Mouse (Mus musculus) kidney, embryonic 15.5 days (tissue): Measurements from ENCODE around the gene 4933407L21Rik. TPM values are rescaled to one million over a fixed set of nuclear protein-coding genes. Genes with fewer than 3 reads are reported as not detected.

Experiments
- ATAC-seq: fragments of 200-750 bp; cut with Nextera tagmentation; replicated peaks from 2 replicates; pipeline ENCODE4 v1.8.0; 2017; ENCODE audit warnings: moderate TSS enrichment; ENCODE audit not compliant: low FRiP score
- H3K27ac ChIP-seq: fragments of 300-500 bp; sonication (generic); 2 replicates; pipeline ENCODE4 v1.5.1; 2015; ENCODE audit warnings: mild to moderate bottlenecking, inconsistent platforms
- H3K27me3 ChIP-seq: fragments of 300-500 bp; sonication (generic); 2 replicates; pipeline ENCODE4 v1.6.1; 2015; ENCODE audit warnings: inconsistent platforms
- H3K36me3 ChIP-seq: fragments of 300-500 bp; sonication (generic); 2 replicates; pipeline ENCODE4 v1.6.1; 2015; ENCODE audit warnings: inconsistent platforms
- H3K4me1 ChIP-seq: fragments of 300-500 bp; sonication (generic); 2 replicates; pipeline ENCODE4 v1.6.1; 2015; ENCODE audit warnings: inconsistent platforms
- H3K4me2 ChIP-seq: fragments of 300-500 bp; sonication (generic); 2 replicates; pipeline ENCODE4 v1.6.1; 2015; ENCODE audit warnings: moderate library complexity, mild to moderate bottlenecking, inconsistent platforms
- H3K4me3 ChIP-seq: fragments of 300-500 bp; sonication (generic); replicated peaks from 2 replicates; pipeline ENCODE4 v1.5.1; 2015; ENCODE audit warnings: mild to moderate bottlenecking, inconsistent platforms
- H3K9ac ChIP-seq: fragments of 300-500 bp; sonication (generic); 2 replicates; pipeline ENCODE4 v1.6.1; 2015; ENCODE audit warnings: mild to moderate bottlenecking, inconsistent platforms
- H3K9me3 ChIP-seq: fragments of 300-500 bp; sonication (generic); replicated peaks from 2 replicates; pipeline ENCODE4 v1.6.1; 2016; ENCODE audit warnings: inconsistent platforms
- WGBS: fragments of 180-500 bp; shearing (Covaris S2); methylation state at CpG from one replicate; pipeline ENCODE4 v1.1.7; 2015; ENCODE audit warnings: mixed read lengths; 5-methylcytosine and 5-hydroxymethylcytosine counted together
- polyA plus RNA-seq: library from polyadenylated mRNA; unstranded; fragments of >200 nt; fragmentation: Nextera tagmentation; extraction: Ambion mirVana; gene quantifications from 2 replicates; pipeline ENCODE4 v1.2.1, GENCODE M21; 2015

Gene 4933407L21Rik
- polyA plus RNA-seq, 1 experiment from 2014 or later: 1.5 TPM

DNA sequence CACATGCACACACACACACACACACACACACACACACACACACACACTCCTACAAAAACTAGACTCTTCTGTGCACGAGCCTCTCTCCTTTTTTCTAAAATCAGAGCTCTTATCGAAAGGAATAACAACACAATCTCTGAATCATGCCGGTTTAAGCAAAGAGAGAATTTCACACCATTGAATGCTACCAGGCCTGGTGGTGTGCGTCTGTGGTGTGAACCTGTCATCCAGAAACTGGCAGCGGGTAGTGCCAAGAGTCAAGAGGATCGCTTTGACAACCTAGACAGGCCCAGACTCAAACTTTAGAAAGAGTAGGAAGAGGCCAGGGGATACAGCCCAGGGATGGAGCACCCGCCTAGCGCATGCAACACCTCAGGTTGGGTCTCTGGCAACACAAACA, 14.0 kb downstream of the 4933407L21Rik start:
- H3K27me3 ChIP-seq: no peaks in the 10 kb centered on the region
- no peaks in the 10 kb centered on the region for H3K36me3 ChIP-seq
- no peak overlapping the region for H3K4me3 ChIP-seq
- H3K4me2 ChIP-seq: no peak overlapping the region
- no peak overlapping the region for H3K9ac ChIP-seq
- H3K27ac ChIP-seq: no peak overlapping the region
- no peak for ATAC-seq
- no peaks in the 10 kb centered on the region for H3K9me3 ChIP-seq
- WGBS: 84% methylated on average over 8 of the region's 8 CpGs
- 0 out of 2 replicates have a peak, but pooled peaks cover 4% of the 10 kb centered on the region for H3K4me1 ChIP-seq

DNA sequence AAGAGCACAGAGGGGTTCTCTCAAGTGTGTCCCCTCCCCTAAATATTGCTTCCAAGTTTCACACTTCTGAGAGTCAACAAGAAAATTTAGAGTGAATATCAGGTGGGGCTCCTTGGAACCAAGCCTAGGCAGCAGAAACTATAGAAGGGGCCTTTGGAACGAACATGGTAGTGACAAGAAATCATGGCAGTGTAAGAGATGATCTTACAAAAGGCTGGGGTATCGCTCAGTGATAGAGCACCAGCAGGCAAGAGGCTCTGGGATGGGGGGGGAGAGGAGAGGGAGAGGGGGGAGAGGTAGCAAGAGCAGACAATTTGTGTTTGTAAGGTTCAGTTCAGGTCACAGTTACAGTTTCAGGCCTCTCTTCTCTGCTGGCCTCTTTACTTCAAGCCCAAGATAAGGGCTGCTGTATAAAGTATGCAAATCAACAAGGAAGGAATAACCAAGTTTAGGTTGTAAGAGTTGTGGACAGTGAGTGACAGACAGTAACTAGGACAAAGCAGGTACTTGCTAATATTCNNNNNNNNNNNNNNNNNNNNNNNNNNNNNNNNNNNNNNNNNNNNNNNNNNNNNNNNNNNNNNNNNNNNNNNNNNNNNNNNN, 20.9 kb downstream of the 4933407L21Rik start:
- Histone ChIP-seq H3K4me1 (no peaks in the 10 kb centered on the region), H3K27me3 (no peaks in the 10 kb centered on the region), H3K27ac (no peak overlapping the region), H3K9ac (no peak overlapping the region), H3K4me3 (no peak overlapping the region), H3K4me2 (no peak overlapping the region), H3K36me3 (no peaks in the 10 kb centered on the region), H3K9me3 (no peaks in the 10 kb centered on the region)
- 77% methylated on average over 2 of the region's 2 CpGs for WGBS
- ATAC-seq: no peak

DNA sequence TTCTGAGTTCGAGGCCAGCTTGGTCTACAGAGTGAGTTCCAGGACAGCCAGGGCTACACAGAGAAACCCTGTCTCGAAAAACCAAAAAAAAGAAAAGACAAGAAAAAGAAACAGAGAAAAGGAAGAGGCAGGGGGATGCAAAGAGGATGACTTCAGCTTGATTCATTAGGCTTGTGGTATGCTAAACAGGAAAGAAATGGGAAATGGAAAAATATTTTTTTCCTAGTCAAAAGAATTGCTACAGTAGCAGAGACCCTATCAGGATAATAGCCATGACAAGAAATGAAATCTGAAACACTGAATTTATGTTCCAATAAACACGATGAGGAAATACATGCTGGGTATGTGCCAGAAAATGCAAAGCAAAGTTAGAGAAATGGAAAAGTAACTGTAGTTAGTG, 26.9 kb downstream of the 4933407L21Rik start:
- H3K9me3 ChIP-seq: no peaks in the 10 kb centered on the region
- 0 out of 2 replicates have a peak, but pooled peaks cover 6% of the 10 kb centered on the region for H3K4me1 ChIP-seq
- no peak overlapping the region for H3K9ac ChIP-seq
- 66% methylated on average over 3 of the region's 3 CpGs for WGBS
- no peak overlapping the region for H3K27ac ChIP-seq
- no peaks in the 10 kb centered on the region for H3K36me3 ChIP-seq
- no peaks in the 10 kb centered on the region for H3K27me3 ChIP-seq
- no peak for ATAC-seq
- H3K4me3 ChIP-seq: no peak overlapping the region
- H3K4me2 ChIP-seq: no peak overlapping the region

DNA sequence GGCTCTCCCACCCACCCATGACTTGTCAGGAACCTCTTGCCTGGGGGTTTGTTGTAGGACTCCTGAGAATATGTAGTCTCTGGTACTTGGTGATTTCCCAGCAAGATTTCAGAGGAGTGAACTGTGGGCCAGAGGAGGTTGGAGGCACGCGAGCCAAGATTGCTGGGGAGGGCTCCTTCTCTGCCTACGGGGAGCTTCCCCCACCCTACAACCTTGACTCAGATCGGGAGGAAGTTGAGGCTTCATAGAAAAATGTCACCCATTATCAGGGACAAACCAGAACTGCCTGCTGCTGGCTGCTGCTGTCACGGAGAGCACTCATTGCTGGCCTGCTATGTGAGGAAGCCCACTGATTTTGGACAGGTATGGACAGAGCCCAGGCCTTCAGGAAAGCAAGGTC, 29.0 kb downstream of the 4933407L21Rik start:
- no peak for ATAC-seq
- no peaks in the 10 kb centered on the region for H3K9me3 ChIP-seq
- 70% methylated on average over 5 of the region's 5 CpGs for WGBS
- H3K4me2 ChIP-seq: no peak overlapping the region
- H3K4me3 ChIP-seq: no peak overlapping the region
- H3K4me1 ChIP-seq: 0 out of 2 replicates have a peak, but pooled peaks cover 6% of the 10 kb centered on the region
- H3K27me3 ChIP-seq: no peaks in the 10 kb centered on the region
- H3K36me3 ChIP-seq: no peaks in the 10 kb centered on the region
- no peak overlapping the region for H3K9ac ChIP-seq
- H3K27ac ChIP-seq: no peak overlapping the region

DNA sequence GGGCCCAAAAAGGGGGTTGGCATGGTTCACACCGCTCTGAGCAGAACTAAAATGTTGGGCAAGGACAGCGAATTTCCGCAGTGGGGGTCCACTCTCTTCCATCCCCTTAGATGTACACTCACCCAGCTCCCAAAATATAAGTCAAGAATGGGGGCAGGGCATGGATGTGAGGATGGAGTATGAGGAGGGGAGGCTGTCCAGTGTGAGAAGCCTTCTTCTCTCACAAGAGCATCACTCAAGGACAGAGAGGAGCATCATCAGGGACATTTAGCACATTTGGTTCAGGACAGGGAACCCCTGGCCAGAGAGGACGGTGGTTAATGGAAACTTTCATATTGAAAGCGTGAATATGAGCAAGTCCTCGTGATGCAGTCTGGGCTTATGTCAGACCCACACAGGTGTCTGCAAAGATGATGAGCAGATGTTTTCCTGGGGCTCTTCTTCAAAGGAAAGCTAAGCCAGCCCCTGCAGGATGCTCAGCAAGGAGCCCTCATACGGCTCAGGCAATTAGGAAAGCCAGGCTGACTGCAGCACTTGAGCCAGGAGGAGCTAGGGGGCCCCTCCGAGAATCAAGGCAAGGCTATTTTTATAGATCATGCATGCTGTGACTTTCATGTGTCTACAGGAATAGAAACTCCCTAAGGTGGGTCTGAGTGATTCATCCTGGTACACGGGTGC, 29.8 kb downstream of the 4933407L21Rik start:
- no peak overlapping the region for H3K9ac ChIP-seq
- WGBS: 64% methylated on average over 9 of the region's 9 CpGs
- no peak for ATAC-seq

DNA sequence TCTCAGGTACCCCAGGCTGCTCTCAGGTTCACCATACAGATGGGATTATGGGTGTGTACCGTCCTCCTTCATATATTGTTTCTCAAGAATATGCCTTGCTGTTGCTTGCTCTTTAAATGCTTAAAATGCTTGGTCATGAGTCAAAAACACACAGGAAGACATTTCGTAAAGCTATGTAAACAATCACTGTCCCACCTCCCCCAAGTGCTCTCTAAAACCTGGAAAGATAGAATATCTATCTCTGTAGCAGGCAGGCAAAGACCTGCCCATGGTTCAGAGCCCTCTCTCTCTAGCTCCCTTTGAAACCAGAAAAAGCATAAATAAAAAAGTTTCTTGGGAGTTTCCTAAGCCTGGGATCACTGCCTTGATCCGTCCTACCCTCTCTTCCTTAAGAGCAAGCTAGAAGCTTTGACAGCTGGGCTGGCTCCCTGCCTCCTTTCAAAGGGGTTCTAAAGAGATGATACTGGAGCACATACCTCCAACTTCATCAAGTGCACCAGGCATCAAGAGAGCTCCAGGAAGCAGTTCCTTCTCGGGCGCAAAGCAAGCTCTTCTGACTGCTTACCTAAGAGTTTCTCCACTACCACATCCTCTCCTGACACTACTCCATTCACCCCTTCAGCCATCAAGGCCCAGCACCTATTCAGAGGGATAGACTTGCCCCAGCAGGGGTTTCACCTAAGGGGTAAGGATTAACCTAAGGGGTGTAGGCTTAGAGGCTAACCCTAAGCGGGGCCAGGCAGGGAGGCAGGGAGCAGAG, 31.0 kb downstream of the 4933407L21Rik start:
- H3K27ac ChIP-seq: no peak overlapping the region
- H3K9me3 ChIP-seq: no peaks in the 10 kb centered on the region
- H3K4me2 ChIP-seq: no peak overlapping the region
- no peaks in the 10 kb centered on the region for H3K36me3 ChIP-seq
- WGBS: 64% methylated on average over 6 of the region's 6 CpGs
- no peaks in the 10 kb centered on the region for H3K27me3 ChIP-seq
- H3K4me3 ChIP-seq: no peak overlapping the region
- no peak for ATAC-seq
- 0 out of 2 replicates have a peak, but pooled peaks cover 6% of the 10 kb centered on the region for H3K4me1 ChIP-seq
- no peak overlapping the region for H3K9ac ChIP-seq

More for the DNA sequence above, 29.8 kb downstream of the 4933407L21Rik start:
- Histone ChIP-seq H3K4me2 (no peak overlapping the region), H3K27ac (no peak overlapping the region), H3K27me3 (no peaks in the 10 kb centered on the region), H3K4me1 (0 out of 2 replicates have a peak, but pooled peaks cover 6% of the 10 kb centered on the region), H3K4me3 (no peak overlapping the region), H3K36me3 (no peaks in the 10 kb centered on the region), H3K9me3 (no peaks in the 10 kb centered on the region)

- Histone ChIP-seq H3K4me1 (0 out of 2 replicates have a peak, but pooled peaks cover 6% of the 10 kb centered on the region), H3K27me3 (no peaks in the 10 kb centered on the region), H3K9me3 (no peaks in the 10 kb centered on the region), H3K27ac (no peak overlapping the region), H3K4me3 (no peak overlapping the region), H3K9ac (no peak overlapping the region), H3K36me3 (no peaks in the 10 kb centered on the region), H3K4me2 (no peak overlapping the region)
- 67% methylated on average over 2 of the region's 2 CpGs for WGBS
- ATAC-seq: no peak
Observed at GRCm38 (mm10) chr1:85959889-85960276, 31.6 kb downstream of the 4933407L21Rik start.

DNA sequence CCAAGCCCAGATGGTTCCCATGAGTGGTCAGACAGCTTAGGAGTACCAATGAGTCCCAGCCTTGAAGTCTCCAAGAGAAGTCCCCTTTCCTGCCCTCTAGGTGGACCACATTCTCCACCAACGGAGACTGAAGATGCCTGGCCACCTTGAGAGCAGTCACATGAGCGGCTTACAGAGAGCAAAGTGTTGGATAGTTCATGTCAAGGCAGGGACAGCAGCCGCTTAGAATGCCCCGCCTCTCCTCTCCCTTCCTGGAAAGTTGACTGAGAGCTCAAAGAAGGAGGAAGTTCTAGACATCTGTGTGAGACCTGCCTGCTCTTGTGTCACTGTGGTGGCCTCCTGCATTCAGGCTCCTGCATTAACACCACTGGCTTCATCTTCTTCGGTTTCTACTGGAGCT, 32.6 kb downstream of the 4933407L21Rik start, which contains the start of gene Gpr55:
Gene Gpr55 (minus strand): TSS at position 135 of the 400 bp plus-strand sequence.
- no peak within 1 kb of the TSS for H3K4me2 ChIP-seq
- no peaks in the 10 kb centered on the region for H3K36me3 ChIP-seq
- H3K27me3 ChIP-seq: no peaks in the 10 kb centered on the region
- 79% methylated on average over 5 of the region's 5 CpGs for WGBS
- H3K9me3 ChIP-seq: no peaks in the 10 kb centered on the region
- no peak within 1 kb of the TSS for H3K4me3 ChIP-seq
- no peak within 1 kb of the TSS for H3K27ac ChIP-seq
- ATAC-seq: no peak
- H3K4me1 ChIP-seq: 0 out of 2 replicates have a peak, but pooled peaks cover 4% of the 10 kb centered on the region
- no peak within 1 kb of the TSS for H3K9ac ChIP-seq

DNA sequence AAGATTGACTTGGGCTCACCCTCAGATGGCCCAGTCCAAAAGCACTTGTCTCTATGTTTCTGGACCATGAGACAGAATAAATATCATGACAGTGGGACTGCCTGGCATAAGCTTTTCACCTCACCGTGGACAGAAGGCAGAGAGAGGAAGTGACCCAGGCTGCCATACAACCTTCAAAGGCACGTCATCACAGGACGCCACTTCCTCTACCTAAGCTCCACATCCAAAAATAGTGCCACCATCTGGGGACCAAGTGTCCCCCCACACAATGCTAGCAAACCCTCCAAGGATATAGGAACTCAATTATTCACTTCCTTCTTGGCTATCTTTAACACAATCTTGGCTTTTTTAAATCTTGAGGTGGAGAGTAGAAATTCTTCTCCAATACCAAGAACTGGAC, 33.8 kb downstream of the 4933407L21Rik start:
- no peak for ATAC-seq
- 75% methylated on average over 3 of the region's 3 CpGs for WGBS
- H3K4me2 ChIP-seq: no peak overlapping the region
- H3K9me3 ChIP-seq: no peaks in the 10 kb centered on the region
- H3K27ac ChIP-seq: no peak overlapping the region
- no peaks in the 10 kb centered on the region for H3K27me3 ChIP-seq
- H3K4me1 ChIP-seq: 0 out of 2 replicates have a peak, but pooled peaks cover 4% of the 10 kb centered on the region
- no peak overlapping the region for H3K4me3 ChIP-seq
- no peaks in the 10 kb centered on the region for H3K36me3 ChIP-seq
- H3K9ac ChIP-seq: no peak overlapping the region

GRCm38 (mm10) chr1:85965856-85966255, 37.6 kb downstream of the 4933407L21Rik start:
- 81% methylated on average over 3 of the region's 3 CpGs for WGBS
- H3K4me3 ChIP-seq: no peak overlapping the region
- no peaks in the 10 kb centered on the region for H3K4me1 ChIP-seq
- H3K4me2 ChIP-seq: no peak overlapping the region
- no peaks in the 10 kb centered on the region for H3K36me3 ChIP-seq
- ATAC-seq: no peak
- no peaks in the 10 kb centered on the region for H3K9me3 ChIP-seq
- H3K27me3 ChIP-seq: no peaks in the 10 kb centered on the region
- no peak overlapping the region for H3K9ac ChIP-seq
- no peak overlapping the region for H3K27ac ChIP-seq

DNA sequence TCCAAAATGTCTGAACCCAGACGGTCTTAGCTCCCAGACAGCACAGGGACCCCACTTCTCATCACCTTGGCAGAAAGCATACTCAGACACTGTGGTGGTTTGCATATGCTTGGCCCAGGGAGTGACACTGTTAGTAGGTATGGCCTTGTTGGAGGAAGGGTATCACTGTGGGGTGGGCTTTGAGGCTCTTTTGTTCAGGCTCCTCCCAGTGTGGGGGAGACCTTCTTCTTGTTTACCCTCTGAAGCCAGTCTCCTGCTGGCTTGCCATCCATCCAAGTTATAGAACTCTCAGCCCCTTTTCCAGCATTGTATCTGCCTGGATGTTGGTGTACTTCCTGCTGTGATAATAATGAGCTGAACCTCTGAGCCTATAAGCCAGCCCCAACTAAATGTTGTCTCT, 40.8 kb downstream of the 4933407L21Rik start:
- Histone ChIP-seq H3K9ac (no peak overlapping the region), H3K4me1 (no peaks in the 10 kb centered on the region), H3K27me3 (no peaks in the 10 kb centered on the region), H3K27ac (no peak overlapping the region), H3K4me2 (no peak overlapping the region), H3K9me3 (no peaks in the 10 kb centered on the region), H3K36me3 (no peaks in the 10 kb centered on the region), H3K4me3 (no peak overlapping the region)
- WGBS: 85% methylated on average over 1 of the region's 1 CpGs
- ATAC-seq: no peak

DNA sequence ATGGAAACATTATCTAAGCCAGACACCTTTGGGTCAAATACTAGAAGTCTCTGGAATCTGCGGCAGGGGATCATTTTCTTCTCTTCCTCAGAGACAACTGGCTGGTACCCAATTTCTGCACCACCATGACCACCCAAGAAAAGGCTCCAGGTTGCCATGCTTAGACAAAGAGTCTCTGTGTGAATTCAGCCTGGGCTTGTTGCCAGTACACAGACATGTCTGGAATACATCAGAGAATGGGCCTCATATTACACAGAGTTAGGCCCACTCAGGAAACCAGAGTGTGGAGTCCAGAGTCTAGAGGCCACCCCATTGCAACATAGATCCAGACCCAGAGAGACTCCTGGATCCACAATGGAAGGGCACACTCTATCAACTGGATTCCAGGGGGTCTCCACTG, 41.2 kb downstream of the 4933407L21Rik start:
- no peaks in the 10 kb centered on the region for H3K27me3 ChIP-seq
- no peak for ATAC-seq
- no peak overlapping the region for H3K27ac ChIP-seq
- no peaks in the 10 kb centered on the region for H3K4me1 ChIP-seq
- no peak overlapping the region for H3K4me3 ChIP-seq
- 88% methylated on average over 1 of the region's 1 CpGs for WGBS
- no peak overlapping the region for H3K4me2 ChIP-seq
- H3K36me3 ChIP-seq: no peaks in the 10 kb centered on the region
- no peak overlapping the region for H3K9ac ChIP-seq
- H3K9me3 ChIP-seq: no peaks in the 10 kb centered on the region
